Mouse (Mus musculus) embryonic facial prominence, embryonic 14.5 days (tissue): ENCODE measurements at regions not wholly inside any gene's neighbourhood (a gene's known extent, or its start where the extent isn't known, plus 50 kb on each side); places are given as distances from the start of the nearest gene placed in this dataset.
A peak's percentile ranks its signal among the peaks of the same experiment; 100 is the strongest.

Source experiments
- ATAC-seq: fragments of 200-750 bp; cut with Nextera tagmentation; 2 replicates; pipeline ENCODE4 v1.8.0; 2017; ENCODE audit warnings: low read depth, moderate number of reproducible peaks, moderate TSS enrichment
- DNase-seq: peaks from one replicate; pipeline ENCODE4 v3.0.0-alpha.2; 2015; ENCODE audit warnings: low spot score
- H3K27ac ChIP-seq: fragments of 300-500 bp; sonication (generic); replicated peaks from 2 replicates; pipeline ENCODE4 v1.5.1; 2014; ENCODE audit warnings: low read depth, mild to moderate bottlenecking, low read length, moderate library complexity
- H3K27me3 ChIP-seq: fragments of 300-500 bp; sonication (generic); replicated peaks from 2 replicates; pipeline ENCODE4 v1.6.1; 2014; ENCODE audit warnings: low read length; ENCODE audit not compliant: control insufficient read depth, insufficient read depth
- H3K36me3 ChIP-seq: fragments of 300-500 bp; sonication (generic); 2 replicates; pipeline ENCODE4 v1.6.1; 2014; ENCODE audit warnings: low read length, mixed read lengths; ENCODE audit not compliant: control insufficient read depth, insufficient read depth
- H3K4me1 ChIP-seq: fragments of 300-500 bp; sonication (generic); 2 replicates; pipeline ENCODE4 v1.6.1; 2014; ENCODE audit warnings: antibody characterized with exemption, low read length; ENCODE audit not compliant: control insufficient read depth, insufficient read depth
- H3K4me2 ChIP-seq: fragments of 300-500 bp; sonication (generic); 2 replicates; pipeline ENCODE4 v1.6.1; 2014; ENCODE audit warnings: low read depth, mild to moderate bottlenecking, low read length, moderate library complexity, mixed read lengths
- H3K4me3 ChIP-seq: fragments of 300-500 bp; sonication (generic); 2 replicates; pipeline ENCODE4 v1.5.1; 2014; ENCODE audit warnings: low read depth, mild to moderate bottlenecking, low read length
- H3K9ac ChIP-seq: fragments of 300-500 bp; sonication (generic); 2 replicates; pipeline ENCODE4 v1.6.1; 2014; ENCODE audit warnings: low read depth, mild to moderate bottlenecking, low read length, moderate library complexity, mixed read lengths
- H3K9me3 ChIP-seq: fragments of 300-500 bp; sonication (generic); 2 replicates; pipeline ENCODE4 v1.6.1; 2016; ENCODE audit warnings: low read length; ENCODE audit not compliant: control insufficient read depth
- WGBS: fragments of 180-500 bp; shearing (Covaris S2); extraction: QIAGEN DNeasy Blood & Tissue Kit; methylation state at CpG from one replicate; pipeline ENCODE4 v1.1.7; 2014; 5-methylcytosine and 5-hydroxymethylcytosine counted together

DNA sequence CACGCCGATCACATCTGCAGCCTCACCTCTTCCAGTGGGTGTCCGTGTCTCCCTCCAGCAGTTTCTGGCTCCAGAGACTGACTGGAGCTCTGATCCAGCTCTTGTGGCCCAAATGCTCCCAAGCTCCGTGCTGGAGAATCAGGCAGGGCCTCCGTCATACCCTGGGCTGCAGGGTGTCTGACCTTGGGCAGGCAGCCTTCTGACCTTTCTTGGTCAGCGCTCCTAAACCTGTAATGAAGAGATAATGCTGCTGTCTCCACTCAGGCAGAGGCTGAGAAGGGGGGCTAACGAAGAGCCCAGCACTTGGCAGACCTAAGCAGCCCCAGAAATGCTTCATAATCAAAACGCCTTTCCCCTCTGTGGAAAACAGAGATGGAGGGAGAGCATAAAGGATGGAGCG is 89.9 kb upstream of the Mef2a start:
- DNase-seq = no peak
- Histone ChIP-seq H3K27ac (no peak overlapping the region), H3K4me2 (no peak overlapping the region), H3K4me3 (no peak overlapping the region), H3K9me3 (no peaks in the 10 kb centered on the region), H3K27me3 (no peaks in the 10 kb centered on the region), H3K36me3 (no peaks in the 10 kb centered on the region), H3K9ac (no peak overlapping the region), H3K4me1 (peaks cover 3% of the 10 kb centered on the region; the same call in 1 of the 2 replicates)
- ATAC-seq = no peak
- WGBS = 56% methylated on average over 9 of the region's 9 CpGs

GRCm38 (mm10) chr7:67461333-67462255 is 88.9 kb upstream of the Mef2a start:
- Histone ChIP-seq H3K36me3 (no peaks in the 10 kb centered on the region), H3K4me3 (no peak overlapping the region), H3K9ac (no peak overlapping the region), H3K4me1 (peaks cover 3% of the 10 kb centered on the region; the same call in 1 of the 2 replicates), H3K27me3 (no peaks in the 10 kb centered on the region), H3K4me2 (no peak overlapping the region), H3K9me3 (no peaks in the 10 kb centered on the region), H3K27ac (no peak overlapping the region)
- DNase-seq (peak; percentile 50), ATAC-seq (no peak)
- 88% methylated on average over 11 of the region's 11 CpGs for WGBS

GRCm38 (mm10) chr7:67459810-67460209 is 87.2 kb upstream of the Mef2a start:
- no peak overlapping the region for H3K9ac ChIP-seq
- ATAC-seq = peak; percentile 34; the same call in 1 of the 2 replicates
- H3K27me3 ChIP-seq = no peaks in the 10 kb centered on the region
- no peaks in the 10 kb centered on the region for H3K36me3 ChIP-seq
- no peaks in the 10 kb centered on the region for H3K9me3 ChIP-seq
- peaks cover 3% of the 10 kb centered on the region; the same call in 1 of the 2 replicates for H3K4me1 ChIP-seq
- WGBS = 61% methylated on average over 10 of the region's 10 CpGs
- peak; percentile 70 for DNase-seq
- H3K4me3 ChIP-seq = no peak overlapping the region
- H3K27ac ChIP-seq = no peak overlapping the region
- no peak overlapping the region for H3K4me2 ChIP-seq

DNA sequence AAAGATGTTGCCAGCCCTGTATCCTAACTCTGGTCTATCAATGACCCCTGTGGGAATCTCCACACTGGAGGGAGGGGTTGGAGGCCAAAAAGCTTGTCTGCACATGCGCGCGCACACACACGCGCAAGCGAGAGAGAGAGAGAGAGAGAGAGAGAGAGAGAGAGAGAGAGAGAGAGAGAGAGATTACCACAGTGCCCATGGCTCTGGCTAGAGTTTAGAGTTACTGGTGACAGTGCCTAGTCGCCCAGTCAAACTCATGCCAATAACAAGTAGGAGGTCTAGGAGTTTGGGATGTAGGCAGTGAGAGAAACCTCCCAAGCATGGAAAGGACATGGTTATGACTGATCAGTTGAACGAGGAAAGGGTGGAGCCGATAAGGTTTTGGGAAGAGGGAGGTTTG is 86.6 kb upstream of the Mef2a start:
- peaks cover 5% of the 10 kb centered on the region; the same call in 1 of the 2 replicates for H3K4me1 ChIP-seq
- H3K36me3 ChIP-seq = no peaks in the 10 kb centered on the region
- H3K27ac ChIP-seq = no peak overlapping the region
- H3K4me2 ChIP-seq = no peak overlapping the region
- 98% methylated on average over 9 of the region's 9 CpGs for WGBS
- ATAC-seq (no peak), DNase-seq (no peak)
- no peaks in the 10 kb centered on the region for H3K9me3 ChIP-seq
- H3K27me3 ChIP-seq = no peaks in the 10 kb centered on the region
- H3K4me3 ChIP-seq = no peak overlapping the region
- no peak overlapping the region for H3K9ac ChIP-seq

DNA sequence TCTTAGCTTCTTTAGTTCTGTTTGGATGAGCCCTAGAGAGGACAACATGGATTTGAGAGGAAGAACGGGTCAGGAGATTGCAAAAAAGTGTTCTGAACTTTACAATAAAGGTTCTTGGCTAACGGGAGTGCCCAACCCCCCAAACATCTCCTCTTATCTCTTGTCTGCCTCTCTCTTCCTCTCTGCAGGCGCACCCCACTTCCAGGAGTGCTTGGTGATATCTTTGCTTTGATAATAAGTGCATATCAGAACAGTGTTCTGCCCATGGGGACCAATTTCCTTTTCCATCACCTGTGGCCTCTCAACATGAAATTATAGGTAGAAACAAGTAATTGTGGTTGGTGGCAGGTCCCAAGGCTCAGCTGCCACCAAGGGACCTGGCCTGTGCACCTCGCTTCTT is 86.0 kb upstream of the Mef2a start:
- no peaks in the 10 kb centered on the region for H3K9me3 ChIP-seq
- no peak overlapping the region for H3K4me3 ChIP-seq
- WGBS = 85% methylated on average over 4 of the region's 4 CpGs
- no peak for DNase-seq
- peaks cover 5% of the 10 kb centered on the region; the same call in 1 of the 2 replicates for H3K4me1 ChIP-seq
- no peak for ATAC-seq
- H3K36me3 ChIP-seq = no peaks in the 10 kb centered on the region
- H3K9ac ChIP-seq = no peak overlapping the region
- H3K27ac ChIP-seq = no peak overlapping the region
- no peak overlapping the region for H3K4me2 ChIP-seq
- H3K27me3 ChIP-seq = no peaks in the 10 kb centered on the region

DNA sequence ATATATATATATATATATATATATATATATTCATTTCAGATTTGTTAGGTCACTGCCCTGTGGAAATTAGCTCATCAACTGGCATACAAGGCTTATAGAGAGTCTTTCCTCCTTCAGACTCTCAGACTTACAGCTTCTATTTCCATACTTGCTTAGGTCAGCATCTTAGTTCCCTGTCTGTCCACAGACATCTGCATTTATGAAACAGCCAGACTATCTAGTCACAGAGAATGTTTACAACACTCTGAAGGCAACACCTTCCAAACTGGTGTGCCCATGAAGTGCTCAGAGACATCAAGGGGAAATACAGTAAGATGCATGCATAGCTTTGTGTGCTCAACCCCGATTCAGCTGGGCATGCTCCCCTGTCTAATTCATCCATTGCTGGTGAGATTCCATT is 85.2 kb upstream of the Mef2a start:
- WGBS = 83% methylated on average over 1 of the region's 1 CpGs
- H3K4me2 ChIP-seq = no peak overlapping the region
- no peak overlapping the region for H3K4me3 ChIP-seq
- H3K27ac ChIP-seq = no peak overlapping the region
- H3K27me3 ChIP-seq = no peaks in the 10 kb centered on the region
- H3K4me1 ChIP-seq = peaks cover 5% of the 10 kb centered on the region; the same call in 1 of the 2 replicates
- DNase-seq = no peak
- H3K9ac ChIP-seq = no peak overlapping the region
- H3K9me3 ChIP-seq = no peaks in the 10 kb centered on the region
- no peaks in the 10 kb centered on the region for H3K36me3 ChIP-seq
- no peak for ATAC-seq

- Histone ChIP-seq H3K4me3 (no peak overlapping the region), H3K36me3 (no peaks in the 10 kb centered on the region), H3K27me3 (no peaks in the 10 kb centered on the region), H3K9me3 (no peaks in the 10 kb centered on the region), H3K9ac (no peak overlapping the region), H3K27ac (no peak overlapping the region), H3K4me1 (0 out of 2 replicates have a peak, but pooled peaks cover 2% of the 10 kb centered on the region), H3K4me2 (no peak overlapping the region)
- DNase-seq (peak; percentile 59), ATAC-seq (no peak)
- WGBS = 81% methylated on average over 4 of the region's 4 CpGs
Measured at GRCm38 (mm10) chr7:67456015-67456414, 83.4 kb upstream of the Mef2a start.

DNA sequence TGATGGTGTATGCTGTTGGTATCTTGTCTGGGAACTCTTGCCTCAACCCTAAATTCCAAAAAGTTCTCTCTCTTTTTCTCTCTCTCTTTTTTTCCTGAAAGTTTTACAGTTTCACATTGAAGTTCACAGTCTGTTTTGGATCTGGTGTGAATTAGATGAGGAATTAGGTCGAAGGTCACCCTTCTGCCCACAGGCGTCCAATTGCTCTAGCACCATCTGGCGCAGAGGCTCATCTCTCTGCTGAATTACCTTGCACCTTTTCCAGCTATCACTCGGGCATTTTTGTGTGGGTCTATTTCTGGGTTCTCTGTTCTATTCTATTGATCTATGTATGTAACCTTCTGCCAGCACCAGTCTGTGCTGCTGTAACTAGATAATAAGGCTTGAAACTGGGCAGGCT is 81.8 kb upstream of the Mef2a start:
- no peak for ATAC-seq
- no peak overlapping the region for H3K27ac ChIP-seq
- 43% methylated on average over 4 of the region's 4 CpGs for WGBS

More for the DNA sequence above, 81.8 kb upstream of the Mef2a start:
- no peaks in the 10 kb centered on the region for H3K36me3 ChIP-seq
- DNase-seq = no peak
- H3K4me3 ChIP-seq = no peak overlapping the region
- H3K4me1 ChIP-seq = 0 out of 2 replicates have a peak, but pooled peaks cover 2% of the 10 kb centered on the region
- no peaks in the 10 kb centered on the region for H3K9me3 ChIP-seq
- no peak overlapping the region for H3K4me2 ChIP-seq
- H3K9ac ChIP-seq = no peak overlapping the region
- no peaks in the 10 kb centered on the region for H3K27me3 ChIP-seq
